Mouse (Mus musculus): ENCODE data around the gene Msrb1. TPM values are rescaled to one million over a fixed set of nuclear protein-coding genes. Genes with fewer than 3 reads are reported as not detected.

Msrb1 gene
- polyA plus RNA-seq, 1 experiment from 2014 or later = 29.9 TPM

Other genes with a start within 250 kb of the Msrb1 start
- gene Caskin1, start 248.0 kb upstream of the Msrb1 start, polyA plus RNA-seq (2015; fragmentation: Nextera tagmentation; extraction: Ambion mirVana) = 1.8 and 2.3 TPM in 2 replicates
- 85.8 and 96.1 TPM in 2 replicates for gene Traf7, start 208.7 kb upstream of the Msrb1 start, polyA plus RNA-seq (2015; fragmentation: Nextera tagmentation; extraction: Ambion mirVana)
- 2.8 TPM in 2 replicates for gene Rab26, start 202.4 kb upstream of the Msrb1 start, polyA plus RNA-seq (2015; fragmentation: Nextera tagmentation; extraction: Ambion mirVana)
- 21.3 and 21.9 TPM in 2 replicates for gene Pkd1, start 186.8 kb upstream of the Msrb1 start, polyA plus RNA-seq (2015; fragmentation: Nextera tagmentation; extraction: Ambion mirVana)
- 60.8 and 71.0 TPM in 2 replicates for gene Tsc2, start 104.0 kb upstream of the Msrb1 start, polyA plus RNA-seq (2015; fragmentation: Nextera tagmentation; extraction: Ambion mirVana)
- 20.0 and 20.6 TPM in 2 replicates for gene Nthl1, start 104.0 kb upstream of the Msrb1 start, polyA plus RNA-seq (2015; fragmentation: Nextera tagmentation; extraction: Ambion mirVana)
- gene Slc9a3r2, start 86.3 kb upstream of the Msrb1 start, polyA plus RNA-seq (2015; fragmentation: Nextera tagmentation; extraction: Ambion mirVana) = 101 and 106 TPM in 2 replicates
- gene Npw, start 78.2 kb upstream of the Msrb1 start, polyA plus RNA-seq (2015; fragmentation: Nextera tagmentation; extraction: Ambion mirVana) = 0.35 and 0.43 TPM in 2 replicates
- 23.9 and 27.6 TPM in 2 replicates for gene Zfp598, start 67.0 kb upstream of the Msrb1 start, polyA plus RNA-seq (2015; fragmentation: Nextera tagmentation; extraction: Ambion mirVana)
- gene Syngr3, start 46.7 kb upstream of the Msrb1 start, polyA plus RNA-seq (2015; fragmentation: Nextera tagmentation; extraction: Ambion mirVana) = 2.4 and 4.6 TPM in 2 replicates
- gene Gfer, start 40.5 kb upstream of the Msrb1 start, polyA plus RNA-seq (2015; fragmentation: Nextera tagmentation; extraction: Ambion mirVana) = 45.6 and 49.5 TPM in 2 replicates
- 1.5 and 3.4 TPM in 2 replicates for gene Noxo1, start 40.4 kb upstream of the Msrb1 start, polyA plus RNA-seq (2015; fragmentation: Nextera tagmentation; extraction: Ambion mirVana)
- gene Tbl3, start 29.0 kb upstream of the Msrb1 start, polyA plus RNA-seq (2015; fragmentation: Nextera tagmentation; extraction: Ambion mirVana) = 85.0 and 94.5 TPM in 2 replicates
- gene Rnf151, start 18.6 kb upstream of the Msrb1 start, polyA plus RNA-seq (2015; fragmentation: Nextera tagmentation; extraction: Ambion mirVana) = 0.18 TPM in 1 of 2 replicates, not detected in the other
- 1,520 and 1,607 TPM in 2 replicates for gene Rps2, start 18.5 kb upstream of the Msrb1 start, polyA plus RNA-seq (2015; fragmentation: Nextera tagmentation; extraction: Ambion mirVana)
- gene Ndufb10, start 12.2 kb upstream of the Msrb1 start, polyA plus RNA-seq (2015; fragmentation: Nextera tagmentation; extraction: Ambion mirVana) = 237 and 238 TPM in 2 replicates
- not detected in 2 replicates for gene Rpl3l, start 8.8 kb upstream of the Msrb1 start, polyA plus RNA-seq (2015; fragmentation: Nextera tagmentation; extraction: Ambion mirVana)
- gene Hs3st6, start 16.3 kb downstream of the Msrb1 start, polyA plus RNA-seq (2015; fragmentation: Nextera tagmentation; extraction: Ambion mirVana) = 26.0 and 28.4 TPM in 2 replicates
- 0.13 TPM in 1 of 2 replicates, not detected in the other for gene Meiob, start 67.6 kb downstream of the Msrb1 start, polyA plus RNA-seq (2015; fragmentation: Nextera tagmentation; extraction: Ambion mirVana)
- gene Hagh, start 103.5 kb downstream of the Msrb1 start, polyA plus RNA-seq (2015; fragmentation: Nextera tagmentation; extraction: Ambion mirVana) = 52.3 and 53.4 TPM in 2 replicates
- gene Fahd1, start 113.7 kb downstream of the Msrb1 start, polyA plus RNA-seq (2015; fragmentation: Nextera tagmentation; extraction: Ambion mirVana) = 39.3 and 40.8 TPM in 2 replicates
- gene Igfals, start 129.4 kb downstream of the Msrb1 start, polyA plus RNA-seq (2015; fragmentation: Nextera tagmentation; extraction: Ambion mirVana) = 1.7 and 2.1 TPM in 2 replicates
- 54.2 and 57.8 TPM in 2 replicates for gene Nubp2, start 149.7 kb downstream of the Msrb1 start, polyA plus RNA-seq (2015; fragmentation: Nextera tagmentation; extraction: Ambion mirVana)
- gene Spsb3, start 150.0 kb downstream of the Msrb1 start, polyA plus RNA-seq (2015; fragmentation: Nextera tagmentation; extraction: Ambion mirVana) = 40.6 and 43.7 TPM in 2 replicates
- gene Eme2, start 158.4 kb downstream of the Msrb1 start, polyA plus RNA-seq (2015; fragmentation: Nextera tagmentation; extraction: Ambion mirVana) = 31.5 and 33.1 TPM in 2 replicates
- gene Mrps34, start 158.5 kb downstream of the Msrb1 start, polyA plus RNA-seq (2015; fragmentation: Nextera tagmentation; extraction: Ambion mirVana) = 94.0 and 105 TPM in 2 replicates
- 77.2 and 80.0 TPM in 2 replicates for gene Nme3, start 159.9 kb downstream of the Msrb1 start, polyA plus RNA-seq (2015; fragmentation: Nextera tagmentation; extraction: Ambion mirVana)
- 24.3 and 31.1 TPM in 2 replicates for gene Mapk8ip3, start 200.3 kb downstream of the Msrb1 start, polyA plus RNA-seq (2015; fragmentation: Nextera tagmentation; extraction: Ambion mirVana)
- gene Jpt2, start 224.0 kb downstream of the Msrb1 start, polyA plus RNA-seq (2015; fragmentation: Nextera tagmentation; extraction: Ambion mirVana) = 219 and 228 TPM in 2 replicates

All from kidney, embryonic 15.5 days (tissue).